Mouse (Mus musculus) neural tube, embryonic 10.5 days (tissue): ENCODE data around the gene 1600014C10Rik.

Source experiments
- DNase-seq: peaks from one replicate; pipeline ENCODE4 v3.0.0-alpha.2; 2017; ENCODE audit warnings: low spot score; ENCODE audit errors: extremely low spot score

1600014C10Rik gene

DNA sequence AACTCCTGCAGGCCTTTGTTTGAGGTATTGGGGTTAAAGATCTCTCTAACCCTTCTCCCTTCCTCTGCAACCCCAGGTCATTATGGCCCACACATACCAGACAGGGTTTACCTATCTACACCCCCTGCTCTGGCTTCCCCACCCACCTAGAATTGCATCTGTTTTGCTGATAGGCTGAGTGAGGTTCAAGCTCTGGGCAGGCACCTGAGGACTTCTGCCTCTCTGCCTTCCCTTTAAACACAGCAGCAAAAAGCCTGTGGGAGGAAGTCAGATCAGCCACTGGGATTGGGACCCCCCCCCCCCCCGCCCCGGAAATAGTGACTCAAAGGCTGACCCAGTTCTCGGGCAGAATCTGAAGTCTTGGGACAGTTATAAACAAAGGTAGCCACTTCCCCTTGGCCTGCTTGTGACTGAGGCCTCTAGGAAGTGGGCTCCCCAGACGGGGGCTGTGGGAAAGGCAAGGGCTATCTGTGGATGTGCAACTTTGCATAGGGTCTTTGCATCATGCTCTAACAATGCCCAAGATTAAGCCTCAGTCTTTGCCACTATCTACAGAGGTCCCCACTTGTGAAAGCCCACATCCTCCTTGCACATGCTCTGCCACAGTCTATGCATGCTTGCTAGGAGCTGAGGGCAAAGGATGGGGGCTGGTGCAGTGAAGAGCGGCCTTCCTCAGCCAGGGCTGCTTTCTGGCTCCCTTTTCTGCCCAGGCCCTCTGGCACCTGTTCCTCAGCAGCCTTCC is 31.6 kb downstream of the 1600014C10Rik start:
- DNase-seq: no peak

DNA sequence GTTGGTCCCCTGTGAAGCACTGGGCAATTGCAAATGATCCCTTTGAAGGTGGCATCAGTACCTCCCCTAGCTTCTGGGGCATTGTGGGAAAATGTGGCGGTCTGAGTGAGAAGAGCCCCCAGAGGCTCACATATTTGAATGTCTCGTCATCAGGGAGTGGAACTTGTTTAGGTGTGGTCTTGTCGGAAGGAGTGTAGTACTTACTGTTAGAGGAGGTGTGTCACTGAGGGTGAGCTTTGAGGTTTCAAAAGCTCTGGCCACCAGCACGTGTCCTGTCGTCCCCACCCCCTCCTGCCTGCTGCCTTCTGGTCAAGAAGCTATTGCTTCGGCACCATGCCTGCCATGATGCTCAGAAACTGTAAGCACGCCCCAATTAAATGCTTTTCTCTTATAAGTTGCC is 32.3 kb downstream of the 1600014C10Rik start:
- DNase-seq: no peak

DNA sequence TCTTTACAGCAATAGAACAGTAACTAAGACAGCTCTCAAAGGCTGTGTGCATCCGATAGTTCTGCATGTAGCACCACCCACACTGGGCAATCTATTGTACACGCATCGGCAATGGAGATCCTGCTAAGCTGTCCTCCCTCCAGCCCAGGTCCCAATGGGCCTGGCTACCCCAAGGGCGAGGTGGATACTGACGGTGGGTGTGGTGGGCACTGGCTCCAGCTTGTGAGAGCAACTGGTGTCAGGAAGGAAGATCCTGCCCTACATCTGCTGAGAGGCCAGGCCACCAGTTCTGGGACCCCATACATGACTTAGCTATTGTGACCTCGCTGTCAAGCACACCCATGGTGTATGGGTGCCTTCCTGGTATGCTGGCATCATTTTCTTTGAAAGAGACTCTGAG is 32.7 kb downstream of the 1600014C10Rik start:
- DNase-seq: no peak

DNA sequence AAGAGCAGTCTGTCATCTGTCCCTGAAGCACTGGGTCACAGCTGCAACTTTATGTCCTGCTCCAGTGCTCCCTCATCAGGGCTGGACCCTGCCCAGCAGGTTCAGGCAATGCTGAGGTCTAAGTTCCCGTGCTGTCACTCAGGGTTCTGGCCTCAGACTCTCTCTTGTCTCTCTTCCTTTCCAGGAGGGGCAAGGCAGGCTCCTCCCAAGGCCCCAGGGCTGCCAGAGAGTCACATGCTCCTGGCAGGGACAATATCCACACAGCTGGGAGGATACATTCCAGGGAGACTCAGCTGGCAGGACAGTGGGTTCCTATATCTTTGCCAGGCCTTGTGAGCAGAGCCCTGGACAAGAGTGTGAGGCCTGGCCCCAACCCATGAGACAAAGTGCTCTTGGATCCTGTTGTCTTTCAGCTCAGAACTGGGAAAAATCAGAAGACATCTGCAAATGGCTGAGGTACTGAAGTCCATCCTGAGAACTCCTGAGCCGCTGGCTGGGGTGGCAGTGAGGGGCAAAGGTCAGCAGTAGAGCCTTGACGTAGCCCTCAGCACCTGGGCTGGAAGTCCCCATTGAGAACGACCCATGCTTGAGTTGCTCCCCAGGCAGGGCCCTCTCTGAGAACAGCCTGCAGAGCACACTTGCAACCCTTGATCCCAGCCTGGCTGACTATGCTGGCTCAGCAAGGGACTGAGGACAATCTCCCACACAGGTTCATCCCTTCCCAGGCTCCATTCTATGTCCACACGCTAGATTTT is 34.6 kb downstream of the 1600014C10Rik start:
- no peak for DNase-seq

DNA sequence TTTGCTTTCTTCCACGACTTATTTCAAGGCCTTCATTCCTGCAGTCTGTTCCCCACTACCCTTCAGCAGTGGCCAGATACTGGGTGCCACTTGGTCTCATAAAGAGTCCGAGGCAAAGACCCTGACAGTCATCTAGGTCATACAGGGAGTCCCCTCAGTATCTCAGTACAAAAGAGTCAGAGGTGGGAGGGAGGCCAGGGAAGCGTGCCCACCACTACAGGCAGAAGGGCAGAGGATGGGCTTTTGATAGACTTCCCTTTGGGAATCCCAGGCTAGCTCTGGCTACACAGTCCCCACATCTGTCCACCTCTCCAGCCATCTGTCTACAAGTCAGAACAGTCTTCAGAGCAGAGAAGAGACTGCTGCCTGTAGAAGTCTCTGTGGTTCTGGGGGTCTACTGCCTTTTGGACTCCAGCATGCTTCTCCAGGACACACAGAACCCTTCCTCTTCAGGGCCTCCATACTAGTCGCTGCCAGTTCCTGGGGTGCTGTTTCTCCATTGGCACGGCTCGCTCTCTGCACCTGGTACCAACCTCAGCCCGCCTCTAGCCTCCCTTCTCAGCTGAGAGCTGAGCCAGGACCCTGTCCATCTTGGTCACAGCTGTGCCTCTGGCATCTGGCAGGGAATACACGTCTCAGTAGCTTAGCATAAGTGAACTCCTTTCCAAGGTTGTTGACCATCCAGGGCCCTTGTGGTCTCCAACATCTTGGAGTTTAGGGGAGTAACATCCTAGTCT is 35.8 kb downstream of the 1600014C10Rik start:
- no peak for DNase-seq

DNA sequence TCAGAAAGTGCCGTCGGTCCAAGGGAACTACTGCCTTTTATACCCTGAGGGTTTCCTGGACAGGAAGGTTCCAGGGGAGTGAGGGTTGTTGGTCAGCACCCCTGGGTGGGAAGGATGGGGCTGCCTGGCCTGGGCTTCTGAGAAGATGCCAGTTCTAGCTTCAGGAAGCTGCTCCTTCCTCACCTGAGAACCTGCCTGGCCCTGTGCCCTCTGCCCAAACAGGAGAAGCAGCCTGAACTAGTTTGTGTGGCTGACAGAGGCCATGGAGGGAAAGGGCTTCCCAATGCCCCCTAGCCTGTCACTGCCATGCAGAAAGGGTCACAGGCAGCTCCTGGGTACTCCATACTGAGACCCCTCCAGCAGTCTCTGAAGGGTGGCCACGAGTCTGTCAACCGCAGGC is 36.5 kb downstream of the 1600014C10Rik start:
- DNase-seq: no peak

DNA sequence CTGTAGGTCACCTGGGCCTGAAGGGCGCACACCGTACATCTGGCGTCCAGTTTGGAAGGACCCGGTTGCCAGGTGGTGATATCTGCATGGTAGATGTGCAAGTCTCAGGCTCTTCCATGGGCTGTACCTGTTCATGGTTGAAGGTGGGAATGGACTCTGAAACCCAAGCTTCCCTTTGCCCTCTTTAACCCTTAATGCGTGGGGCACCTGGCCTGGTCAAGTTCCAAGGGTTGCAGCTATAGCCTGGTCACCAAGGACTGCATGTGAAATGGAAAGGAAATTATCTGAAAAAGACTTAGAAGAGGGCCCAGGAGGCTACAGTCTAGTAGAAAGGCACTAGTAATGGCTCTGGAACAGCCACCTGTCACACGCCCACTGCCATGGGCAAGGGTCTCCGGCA is 37.8 kb downstream of the 1600014C10Rik start:
- no peak for DNase-seq

DNA sequence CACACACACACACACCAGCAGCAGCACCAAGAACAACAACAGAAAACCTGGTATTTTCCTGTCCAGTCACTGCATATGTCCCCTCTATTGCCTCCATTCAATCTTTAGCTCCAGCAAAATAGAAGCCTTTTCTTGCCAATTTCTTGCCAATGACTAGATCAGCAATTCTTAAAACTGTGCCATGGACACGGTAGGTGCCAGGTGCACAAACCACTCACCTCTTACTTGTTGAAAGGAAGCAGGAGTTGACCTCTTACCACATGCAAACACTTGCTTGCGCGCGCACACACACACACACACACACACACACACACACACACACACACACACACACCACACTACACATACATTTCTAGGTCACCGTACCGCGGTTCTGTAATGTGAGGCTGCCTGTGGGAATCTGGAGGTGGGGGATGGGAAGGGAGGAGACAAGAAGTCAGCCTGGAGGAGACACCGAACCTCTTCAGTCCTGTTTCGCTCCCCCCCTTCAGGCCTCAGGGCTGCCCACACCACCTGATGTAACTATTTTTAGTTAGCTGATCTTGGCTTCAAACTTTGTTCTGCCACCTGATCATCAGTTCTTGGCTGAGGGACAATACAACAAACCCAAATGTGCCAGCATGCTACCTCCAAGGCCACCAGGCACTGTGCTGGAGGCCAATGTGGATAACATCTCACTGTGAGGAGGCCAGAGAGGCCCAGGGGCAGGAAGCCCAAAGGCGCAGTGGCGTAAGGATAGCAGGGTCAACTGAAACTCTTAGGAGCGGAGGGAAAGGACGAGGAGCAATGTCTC is 41.8 kb downstream of the 1600014C10Rik start:
- DNase-seq: no peak

DNA sequence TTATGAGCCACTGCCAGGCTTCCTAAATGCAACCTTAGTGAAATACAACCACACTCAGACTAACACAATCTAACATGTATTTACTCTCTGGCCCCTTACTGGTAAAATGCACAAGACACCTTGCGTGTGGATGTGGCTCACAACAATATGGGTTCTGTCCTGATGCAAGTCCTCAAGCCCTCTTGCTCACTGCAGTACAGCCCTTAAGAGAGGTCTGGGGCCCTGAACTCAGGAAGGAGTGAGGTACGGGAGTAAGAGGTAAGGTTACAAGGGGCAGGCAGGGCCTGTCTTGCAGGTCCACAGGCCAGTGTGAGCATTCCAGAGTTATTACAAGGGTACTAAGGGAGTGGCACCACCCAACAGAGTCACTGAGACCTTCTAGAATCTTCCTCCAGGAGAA is 43.2 kb downstream of the 1600014C10Rik start:
- no peak for DNase-seq

GRCm38 (mm10) chr7:38227181-38227899 is 44.3 kb downstream of the 1600014C10Rik start:
- DNase-seq: no peak

GRCm38 (mm10) chr7:38227900-38228298 is 44.9 kb downstream of the 1600014C10Rik start, which contains the start of gene Plekhf1:
Gene Plekhf1 (minus strand): TSS chr7:38228016.
- DNase-seq: peak; percentile 92

DNA sequence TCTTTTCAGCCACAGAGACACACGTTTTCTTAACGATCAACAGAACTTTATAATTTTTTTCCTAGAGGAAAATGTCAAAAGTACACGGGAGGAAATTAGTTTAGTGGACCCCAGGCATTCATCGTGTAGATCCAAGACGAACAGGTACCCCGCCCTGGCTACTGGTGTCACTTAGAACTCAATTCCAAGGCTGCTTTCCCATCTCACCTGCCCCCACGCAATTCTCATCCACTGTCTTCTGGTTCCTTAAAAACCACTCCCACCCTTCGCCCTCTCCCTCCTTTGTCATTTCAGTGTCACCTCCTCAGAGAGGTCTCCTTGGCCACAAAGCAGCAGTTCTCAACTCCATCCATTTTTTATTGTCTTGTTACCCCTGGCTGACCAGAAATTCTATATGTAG is 45.3 kb downstream of the 1600014C10Rik start:
- no peak for DNase-seq

GRCm38 (mm10) chr7:38230285-38230684 is 47.3 kb downstream of the 1600014C10Rik start:
- DNase-seq: no peak

DNA sequence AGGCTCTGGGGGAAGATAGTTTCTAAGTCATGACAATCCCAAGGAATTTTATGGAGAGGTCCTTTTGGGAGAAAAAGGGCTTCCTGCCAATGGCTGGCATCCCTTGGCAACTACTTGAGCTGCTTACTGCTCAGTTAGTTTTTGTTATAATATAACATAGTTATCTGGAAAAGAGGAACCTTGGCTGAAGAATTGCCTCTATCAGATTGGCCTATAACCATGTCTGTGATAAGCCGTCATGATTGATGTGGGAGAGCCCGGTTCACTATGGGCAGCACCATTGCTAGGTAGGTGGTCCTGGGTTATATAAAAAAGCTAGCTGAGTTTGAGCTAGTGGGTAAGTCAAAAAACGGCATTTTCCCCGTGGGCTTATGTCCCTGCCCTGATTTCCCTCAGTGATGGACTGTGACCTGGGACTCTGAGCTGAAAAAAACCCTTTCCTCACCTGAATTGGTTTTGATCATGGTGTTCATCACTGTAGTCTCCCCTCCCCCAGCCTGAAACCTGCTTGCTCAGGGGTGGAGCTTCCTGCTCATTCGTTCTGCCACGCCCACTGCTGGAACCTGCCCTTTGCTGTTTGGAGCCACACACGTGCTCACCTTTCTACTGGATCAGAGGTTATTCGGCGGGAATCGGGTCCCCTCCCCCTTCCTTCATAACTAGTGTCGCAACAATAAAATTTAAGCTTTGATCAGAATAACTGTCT is 53.5 kb downstream of the 1600014C10Rik start:
- DNase-seq: no peak

GRCm38 (mm10) chr7:38237140-38237539 is 54.1 kb downstream of the 1600014C10Rik start:
- no peak for DNase-seq

- DNase-seq: no peak
These were observed 59.4 kb downstream of the 1600014C10Rik start for GRCm38 (mm10) chr7:38242417-38242816.
